24 mouse cellular contexts compared by ENCODE assay signal in the genomic region with DNA sequence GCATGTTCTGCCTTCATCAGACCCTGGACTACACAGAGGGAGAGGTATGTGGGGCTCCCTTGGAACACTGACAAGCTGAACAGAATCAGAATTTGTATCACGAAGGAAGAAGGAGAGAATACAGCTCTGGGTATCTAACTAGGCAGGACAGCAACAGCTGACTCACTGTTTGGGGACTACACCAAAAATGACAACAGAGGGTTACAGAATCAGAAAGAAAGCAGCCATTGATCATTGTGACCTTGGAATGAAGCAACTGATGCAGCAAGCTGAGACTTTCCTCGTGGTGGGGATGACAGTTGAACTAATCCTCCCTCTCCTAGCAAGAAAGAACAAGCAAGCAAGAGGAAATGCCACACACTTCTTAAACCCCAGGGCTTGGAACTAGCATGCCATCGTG.
DNase-seq lines count a peak whose midpoint lies in the region; ATAC-seq and TF ChIP-seq lines count a peak whose summit lies in the region.
"Had no signal": no experiment of that assay in that cellular context is flagged by ENCODE, and none has a peak within 500 bp of the region (broad histone marks: within the 10 kb centered on the region; RNA-seq: fewer than 3 reads in every experiment).

No protein-coding gene starts in this region.

- ATAC-seq in lung, postnatal 0 days = no peak
- ATAC-seq: activated CD4-positive, CD25-positive, alpha-beta regulatory T cell, adult 4 months; CD4-positive, CD25-positive, alpha-beta regulatory T cell, adult 4 months; forebrain, embryonic 13.5 days; forebrain, embryonic 16.5 days; hindbrain, embryonic 16.5 days had no signal

- no peak overlapping the region for H3K27ac ChIP-seq in lung, postnatal 0 days (ENCODE audit: low read length)
- H3K27ac ChIP-seq: forebrain, embryonic 10.5 days; forebrain, embryonic 13.5 days; heart, embryonic 15.5 days; hindbrain, embryonic 10.5 days; hindbrain, embryonic 13.5 days had no signal

- peak; percentile 32 for DNase-seq in layer of hippocampus, adult 11-12 months (ENCODE audit: low spot score)
- no peak for DNase-seq in layer of hippocampus, adult 9-10 months (ENCODE audit: low spot score)
- peak; percentile 28 for DNase-seq in lung, postnatal 0 days (ENCODE audit: low spot score)
- no peak for DNase-seq in lung, adult 2 months
- DNase-seq in brain, adult 2 months (ENCODE audit: low read depth, low spot score) = peak; percentile 86
- no peak for DNase-seq in ovary, adult 18-20 months (ENCODE audit: low spot score)
- DNase-seq: adrenal gland, adult 8-10 months; adrenal gland, postnatal 25 days; cerebellum, adult 18-20 months; cerebellum, adult 9-10 months; cerebellum, postnatal 14 days; gastrocnemius, postnatal 36 days; heart, postnatal 10 days; heart, postnatal 36 days had no signal

- H3K4me2 ChIP-seq in lung, postnatal 0 days (replicated peaks; ENCODE audit: low read depth, low read length) = no peak overlapping the region
- H3K4me2 ChIP-seq: forebrain, embryonic 13.5 days; heart, embryonic 12.5 days; heart, embryonic 15.5 days; hindbrain, embryonic 13.5 days had no signal

- TF ChIP-seq CTCF in lung, postnatal 0 days (IDR thresholded peaks at IDR 0.05) = no peak
- TF ChIP-seq CTCF in lung, adult 2 months (IDR thresholded peaks at IDR 0.05; ENCODE audit: insufficient read depth, low read length) = no peak

- no peak for TF ChIP-seq POLR2A in lung, adult 2 months (IDR thresholded peaks at IDR 0.05; ENCODE audit: borderline replicate concordance, extremely low read depth, low read depth, low read length)

- WGBS in lung, postnatal 0 days = 54% methylated on average over 3 of the region's 3 CpGs
- 49% methylated on average over 3 of the region's 3 CpGs for WGBS in lung, adult 2 months

- H3K9me3 ChIP-seq in lung, postnatal 0 days (ENCODE audit: low read length) = no peaks in the 10 kb centered on the region
- H3K9me3 ChIP-seq: forebrain, embryonic 10.5 days; forebrain, embryonic 13.5 days; heart, embryonic 12.5 days; heart, embryonic 15.5 days; hindbrain, embryonic 10.5 days; hindbrain, embryonic 13.5 days had no signal

- no peak overlapping the region for H3K9ac ChIP-seq in lung, postnatal 0 days (replicated peaks; ENCODE audit: low read depth)
- H3K9ac ChIP-seq: forebrain, embryonic 13.5 days; heart, embryonic 12.5 days; heart, embryonic 15.5 days; hindbrain, embryonic 13.5 days had no signal

- no peaks in the 10 kb centered on the region for H3K36me3 ChIP-seq in lung, postnatal 0 days (ENCODE audit: insufficient read depth, low read length)
- H3K36me3 ChIP-seq: forebrain, embryonic 10.5 days; heart, embryonic 12.5 days; heart, embryonic 15.5 days; hindbrain, embryonic 10.5 days; hindbrain, embryonic 13.5 days had no signal

- H3K4me3 ChIP-seq in lung, postnatal 0 days (ENCODE audit: low read depth, low read length) = no peak overlapping the region
- no peak overlapping the region for H3K4me3 ChIP-seq in lung, adult 2 months (replicated peaks; ENCODE audit: extremely low read depth, low read depth, low read length)
- H3K4me3 ChIP-seq: forebrain, embryonic 10.5 days; forebrain, embryonic 13.5 days; heart, embryonic 12.5 days; heart, embryonic 15.5 days; hindbrain, embryonic 10.5 days; hindbrain, embryonic 13.5 days had no signal

- H3K27me3 ChIP-seq in lung, postnatal 0 days (replicated peaks; ENCODE audit: insufficient read depth, low read length) = no peaks in the 10 kb centered on the region
- H3K27me3 ChIP-seq: forebrain, embryonic 13.5 days; heart, embryonic 12.5 days; heart, embryonic 15.5 days; hindbrain, embryonic 13.5 days had no signal

- TF ChIP-seq EP300 in lung, postnatal 0 days (IDR thresholded peaks at IDR 0.05) = no peak

- no peaks in the 10 kb centered on the region for H3K4me1 ChIP-seq in lung, postnatal 0 days (ENCODE audit: insufficient read depth, low read depth, low read length)
- no peaks in the 10 kb centered on the region for H3K4me1 ChIP-seq in lung, adult 2 months (ENCODE audit: control insufficient read depth, insufficient read depth, low read length)
- H3K4me1 ChIP-seq: forebrain, embryonic 10.5 days; forebrain, embryonic 13.5 days; heart, embryonic 12.5 days; heart, embryonic 15.5 days; hindbrain, embryonic 10.5 days; hindbrain, embryonic 13.5 days had no signal

Comparison
In these comparisons a context has a peak if more than half of its experiments do, and no peak if none do; other contexts are left out.
1. DNase-seq: peak in layer of hippocampus, adult 11-12 months (single experiment), lung, postnatal 0 days (single experiment) and brain, adult 2 months (single experiment); none in layer of hippocampus, adult 9-10 months (single experiment), lung, adult 2 months (single experiment) and ovary, adult 18-20 months (single experiment).